Mouse (Mus musculus) limb, embryonic 11.5 days (tissue): Measurements from ENCODE around the gene Arhgef7. TPM values are rescaled to one million over a fixed set of nuclear protein-coding genes. Genes with fewer than 3 reads are reported as not detected.

Experiments used
- ATAC-seq: fragments of 200-750 bp; cut with Nextera tagmentation; 2 replicates; pipeline ENCODE4 v1.8.0; 2017; ENCODE audit warnings: low read depth; ENCODE audit not compliant: insufficient number of reproducible peaks, low FRiP score, low TSS enrichment
- DNase-seq: peaks from one replicate; pipeline ENCODE4 v3.0.0-alpha.2; 2015; ENCODE audit warnings: low spot score
- H3K27ac ChIP-seq: fragments of 300-500 bp; sonication (generic); replicated peaks from 2 replicates; pipeline ENCODE4 v1.5.1; 2014; ENCODE audit warnings: low read depth, mild to moderate bottlenecking, low read length
- H3K27me3 ChIP-seq: fragments of 300-500 bp; sonication (generic); 2 replicates; pipeline ENCODE4 v1.6.1; 2014; ENCODE audit warnings: mild to moderate bottlenecking, low read length, mixed read lengths; ENCODE audit not compliant: control insufficient read depth, insufficient read depth
- H3K36me3 ChIP-seq: fragments of 300-500 bp; sonication (generic); 2 replicates; pipeline ENCODE4 v1.6.1; 2014; ENCODE audit warnings: mild to moderate bottlenecking, low read length, moderate library complexity, mixed read lengths; ENCODE audit not compliant: control insufficient read depth, insufficient read depth
- H3K4me1 ChIP-seq: fragments of 300-500 bp; sonication (generic); 2 replicates; pipeline ENCODE4 v1.6.1; 2014; ENCODE audit warnings: low read length, mixed read lengths; ENCODE audit not compliant: control insufficient read depth, insufficient read depth
- H3K4me2 ChIP-seq: fragments of 300-500 bp; sonication (generic); 2 replicates; pipeline ENCODE4 v1.6.1; 2014; ENCODE audit warnings: low read depth, mild to moderate bottlenecking, moderate library complexity; ENCODE audit not compliant: severe bottlenecking
- H3K4me3 ChIP-seq: fragments of 300-500 bp; sonication (generic); 2 replicates; pipeline ENCODE4 v1.5.1; 2014; ENCODE audit warnings: low read depth, low read length
- H3K9ac ChIP-seq: fragments of 300-500 bp; sonication (generic); 2 replicates; pipeline ENCODE4 v1.6.1; 2014; ENCODE audit warnings: mild to moderate bottlenecking, low read length
- H3K9me3 ChIP-seq: fragments of 300-500 bp; sonication (generic); 2 replicates; pipeline ENCODE4 v1.6.1; 2016; ENCODE audit warnings: low read length; ENCODE audit not compliant: control insufficient read depth
- WGBS: fragments of 180-500 bp; shearing (Covaris S2); extraction: QIAGEN DNeasy Blood & Tissue Kit; methylation state at CpG from one replicate; pipeline ENCODE4 v1.1.7; 2014; 5-methylcytosine and 5-hydroxymethylcytosine counted together
- polyA plus RNA-seq: library from polyadenylated mRNA; unstranded; fragments of >200 nt; fragmentation: Nextera tagmentation; extraction: Ambion mirVana; gene quantifications from 2 replicates; pipeline ENCODE4 v1.2.1, GENCODE M21; 2014

The Arhgef7 gene
- polyA plus RNA-seq, 1 experiment from 2014 or later = 52.0 TPM

DNA sequence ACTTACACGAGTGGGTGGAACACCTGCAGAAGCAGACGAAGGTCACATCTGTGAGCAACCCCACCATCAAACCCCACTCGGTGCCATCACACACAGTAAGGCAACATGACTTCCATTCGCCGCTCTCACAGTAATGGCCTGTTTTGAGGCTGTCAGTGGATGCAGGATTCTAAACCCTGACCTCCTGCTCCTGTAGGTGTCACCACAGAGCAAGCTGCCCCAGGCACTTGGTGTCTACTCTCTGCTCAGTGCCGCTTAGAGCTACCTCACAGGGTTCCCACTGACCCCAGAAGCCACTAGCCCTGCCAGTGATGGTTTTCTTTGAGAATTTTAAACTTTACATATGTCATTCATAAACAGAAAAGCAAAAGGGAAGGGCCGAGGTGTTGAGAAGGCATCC lies 87.7 kb downstream of the Arhgef7 start:
- WGBS = 91% methylated on average over 7 of the region's 7 CpGs
- H3K9ac ChIP-seq = no peak overlapping the region
- no peaks in the 10 kb centered on the region for H3K9me3 ChIP-seq
- ATAC-seq = no peak
- H3K4me3 ChIP-seq = no peak overlapping the region
- no peak overlapping the region for H3K27ac ChIP-seq
- H3K36me3 ChIP-seq = peaks cover 28% of the 10 kb centered on the region
- DNase-seq = no peak
- no peaks in the 10 kb centered on the region for H3K4me1 ChIP-seq
- no peak overlapping the region for H3K4me2 ChIP-seq
- no peaks in the 10 kb centered on the region for H3K27me3 ChIP-seq

DNA sequence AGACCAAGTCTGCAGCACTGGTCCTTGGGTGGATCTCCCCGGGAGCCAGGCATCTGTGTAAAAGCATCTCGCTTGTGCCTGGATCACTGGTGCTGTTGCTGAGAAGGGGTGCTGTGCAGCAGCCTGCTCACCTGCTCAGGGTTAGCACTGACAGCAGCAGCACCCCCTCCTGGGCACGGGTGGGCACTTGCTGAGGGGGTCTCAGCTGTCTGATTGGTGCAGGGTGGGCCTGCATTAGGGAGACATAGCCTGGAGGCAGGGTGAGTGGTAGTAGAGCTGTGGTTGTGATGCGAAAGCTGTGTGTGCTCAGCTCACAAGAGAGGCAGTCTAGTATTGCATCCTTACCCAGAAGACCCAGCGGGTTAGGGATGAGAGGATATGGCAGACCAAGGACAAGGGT lies 92.6 kb downstream of the Arhgef7 start:
- H3K9ac ChIP-seq = no peak overlapping the region
- no peaks in the 10 kb centered on the region for H3K27me3 ChIP-seq
- no peak overlapping the region for H3K4me3 ChIP-seq
- 87% methylated on average over 5 of the region's 5 CpGs for WGBS
- H3K9me3 ChIP-seq = no peaks in the 10 kb centered on the region
- ATAC-seq = no peak
- no peak overlapping the region for H3K27ac ChIP-seq
- no peak for DNase-seq
- peaks cover 21% of the 10 kb centered on the region for H3K36me3 ChIP-seq
- H3K4me2 ChIP-seq = no peak overlapping the region
- H3K4me1 ChIP-seq = no peaks in the 10 kb centered on the region

DNA sequence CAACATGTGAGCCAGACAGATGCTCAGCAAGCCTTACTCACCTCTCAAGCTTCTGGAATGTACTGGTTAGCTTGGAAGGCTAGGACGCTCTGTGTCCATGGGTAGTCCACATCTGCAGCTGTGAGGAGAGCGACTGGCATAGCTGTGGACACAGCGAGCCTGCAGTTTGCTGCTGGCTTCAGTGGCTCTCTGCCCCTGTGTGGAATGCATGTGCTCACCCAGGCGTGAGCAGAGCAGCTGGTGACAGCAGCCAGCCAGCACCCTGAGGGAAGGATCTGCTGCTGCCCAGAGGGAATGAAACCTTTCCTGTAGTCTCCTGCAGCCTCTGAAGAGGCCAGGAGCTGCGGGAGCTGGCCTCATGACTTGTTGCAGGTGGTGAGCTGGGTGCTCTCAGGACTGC lies 93.0 kb downstream of the Arhgef7 start:
- no peaks in the 10 kb centered on the region for H3K4me1 ChIP-seq
- H3K4me3 ChIP-seq = no peak overlapping the region
- H3K27ac ChIP-seq = no peak overlapping the region
- no peaks in the 10 kb centered on the region for H3K27me3 ChIP-seq
- no peaks in the 10 kb centered on the region for H3K9me3 ChIP-seq
- DNase-seq (no peak), ATAC-seq (no peak)
- 91% methylated on average over 5 of the region's 5 CpGs for WGBS
- H3K4me2 ChIP-seq = no peak overlapping the region
- H3K9ac ChIP-seq = no peak overlapping the region
- peaks cover 19% of the 10 kb centered on the region; the same call in 1 of the 2 replicates for H3K36me3 ChIP-seq

DNA sequence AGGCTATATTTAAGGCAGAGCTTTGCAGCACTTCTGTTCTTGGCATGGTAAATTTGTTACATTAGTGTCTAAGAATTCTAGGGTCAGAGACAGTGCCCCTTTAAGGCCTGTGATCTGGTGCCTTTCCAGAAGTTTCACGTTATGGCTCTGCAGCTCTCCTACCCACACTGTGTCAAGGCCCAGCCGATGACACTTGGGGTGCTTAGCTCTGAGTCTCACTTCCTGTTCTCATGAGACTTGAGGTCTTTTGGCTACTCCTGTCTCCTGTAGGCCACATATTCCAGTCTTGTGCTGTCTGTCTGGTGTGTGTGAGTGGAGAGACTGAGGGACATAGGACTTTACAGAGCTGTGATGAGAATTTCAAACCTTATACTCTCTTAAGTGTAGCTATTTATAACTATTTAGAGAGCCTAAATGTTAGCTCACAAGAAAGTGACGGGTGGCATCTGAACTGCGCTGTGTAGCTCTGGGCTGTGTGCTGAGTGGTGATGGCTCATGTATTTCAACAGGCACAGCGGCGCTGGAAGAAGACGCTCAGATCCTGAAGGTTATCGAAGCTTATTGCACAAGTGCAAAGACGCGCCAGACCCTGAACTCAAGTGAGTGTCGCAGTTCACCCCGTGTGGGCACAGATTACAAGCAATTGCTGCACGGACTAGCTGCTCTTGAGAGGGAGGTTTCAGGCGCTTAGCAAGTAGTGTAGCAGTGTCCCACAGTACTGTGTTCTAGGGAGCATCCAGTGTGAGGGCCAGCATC lies 94.1 kb downstream of the Arhgef7 start:
- Histone ChIP-seq H3K4me2 (no peak overlapping the region), H3K36me3 (peaks cover 16% of the 10 kb centered on the region; the same call in 1 of the 2 replicates), H3K9ac (no peak overlapping the region), H3K4me3 (no peak overlapping the region), H3K27me3 (no peaks in the 10 kb centered on the region), H3K4me1 (no peaks in the 10 kb centered on the region), H3K27ac (no peak overlapping the region), H3K9me3 (no peaks in the 10 kb centered on the region)
- DNase-seq = no peak
- WGBS = 93% methylated on average over 14 of the region's 14 CpGs
- no peak for ATAC-seq

DNA sequence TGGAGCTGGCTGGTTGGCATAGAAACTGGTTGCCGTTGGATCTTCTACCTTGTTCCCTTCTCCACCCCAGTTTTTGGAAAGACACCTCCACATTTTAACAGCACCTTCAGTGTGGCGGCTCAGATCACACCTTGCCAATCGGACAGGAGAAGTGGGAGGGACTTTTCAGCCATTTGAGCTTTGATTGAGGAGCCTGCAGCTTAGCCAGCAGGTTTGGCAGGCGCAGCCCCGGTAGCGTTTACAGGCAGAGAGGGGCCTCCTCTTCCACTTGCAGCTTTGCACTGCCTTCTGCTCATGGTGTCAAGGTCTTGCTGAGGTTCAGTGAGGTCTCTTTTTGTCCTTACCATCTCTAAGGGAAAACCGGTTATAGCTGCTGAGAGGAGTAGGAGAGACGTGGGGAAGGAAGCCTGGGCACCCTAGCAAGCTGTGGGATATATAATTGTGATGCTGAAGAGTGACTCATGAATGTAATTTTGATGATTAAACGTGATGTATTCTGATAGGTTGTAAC lies 95.1 kb downstream of the Arhgef7 start:
- Histone ChIP-seq H3K4me2 (no peak overlapping the region), H3K4me1 (no peaks in the 10 kb centered on the region), H3K4me3 (no peak overlapping the region), H3K9me3 (no peaks in the 10 kb centered on the region), H3K27ac (no peak overlapping the region), H3K9ac (no peak overlapping the region), H3K36me3 (peaks cover 16% of the 10 kb centered on the region; the same call in 1 of the 2 replicates), H3K27me3 (no peaks in the 10 kb centered on the region)
- ATAC-seq (no peak), DNase-seq (no peak)
- 64% methylated on average over 9 of the region's 9 CpGs for WGBS

DNA sequence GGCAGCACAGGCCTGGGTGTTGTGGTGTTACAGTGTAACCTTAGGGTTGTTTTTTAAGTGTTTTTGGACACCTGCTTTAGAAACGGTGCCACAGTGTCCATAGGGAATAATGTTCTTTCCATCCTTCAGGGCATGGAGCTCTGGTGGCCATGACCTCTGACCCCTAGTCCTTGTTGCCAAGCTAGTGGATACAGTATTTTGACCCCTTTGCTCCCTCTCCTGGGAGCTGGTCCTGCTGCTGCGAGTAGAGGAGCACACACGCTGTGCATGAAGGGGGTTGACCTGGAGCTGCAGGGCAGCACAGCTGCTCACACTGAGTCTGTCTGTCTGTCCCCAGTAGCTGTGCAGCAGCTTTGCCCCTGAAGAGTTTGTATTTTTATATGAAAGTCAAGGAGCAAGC lies 98.2 kb downstream of the Arhgef7 start:
- Histone ChIP-seq H3K27ac (no peak overlapping the region), H3K9me3 (no peaks in the 10 kb centered on the region), H3K36me3 (peaks cover 12% of the 10 kb centered on the region), H3K4me3 (no peak overlapping the region), H3K27me3 (no peaks in the 10 kb centered on the region), H3K9ac (no peak overlapping the region), H3K4me1 (no peaks in the 10 kb centered on the region), H3K4me2 (no peak overlapping the region)
- ATAC-seq = no peak
- 70% methylated on average over 3 of the region's 3 CpGs for WGBS
- DNase-seq = no peak

DNA sequence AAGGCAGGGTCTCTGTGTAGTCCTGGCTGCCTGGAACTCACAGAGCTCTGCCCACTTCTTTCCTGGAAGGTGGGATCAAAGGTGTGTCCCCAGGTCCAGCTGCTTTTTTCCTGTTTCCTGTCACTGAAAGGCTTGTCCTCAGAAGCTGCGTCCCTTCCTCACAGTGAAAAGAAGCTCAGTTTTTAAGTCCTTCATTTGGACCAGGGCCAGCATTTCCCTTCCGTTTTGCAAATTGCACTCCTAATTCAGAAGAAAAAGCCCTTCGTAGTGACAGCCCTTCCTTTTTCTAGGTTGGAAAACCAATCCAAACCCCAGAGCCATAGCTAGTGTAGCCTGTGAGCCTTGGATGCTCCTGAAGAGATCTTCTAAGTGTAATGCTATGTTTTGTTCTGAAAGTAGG lies 99.8 kb downstream of the Arhgef7 start:
- no peaks in the 10 kb centered on the region for H3K27me3 ChIP-seq
- WGBS = 97% methylated on average over 3 of the region's 3 CpGs
- no peak overlapping the region for H3K27ac ChIP-seq
- no peak overlapping the region for H3K4me2 ChIP-seq
- no peaks in the 10 kb centered on the region for H3K4me1 ChIP-seq
- H3K9me3 ChIP-seq = no peaks in the 10 kb centered on the region
- H3K36me3 ChIP-seq = peaks cover 12% of the 10 kb centered on the region
- no peak for ATAC-seq
- H3K4me3 ChIP-seq = no peak overlapping the region
- H3K9ac ChIP-seq = no peak overlapping the region
- DNase-seq = no peak

DNA sequence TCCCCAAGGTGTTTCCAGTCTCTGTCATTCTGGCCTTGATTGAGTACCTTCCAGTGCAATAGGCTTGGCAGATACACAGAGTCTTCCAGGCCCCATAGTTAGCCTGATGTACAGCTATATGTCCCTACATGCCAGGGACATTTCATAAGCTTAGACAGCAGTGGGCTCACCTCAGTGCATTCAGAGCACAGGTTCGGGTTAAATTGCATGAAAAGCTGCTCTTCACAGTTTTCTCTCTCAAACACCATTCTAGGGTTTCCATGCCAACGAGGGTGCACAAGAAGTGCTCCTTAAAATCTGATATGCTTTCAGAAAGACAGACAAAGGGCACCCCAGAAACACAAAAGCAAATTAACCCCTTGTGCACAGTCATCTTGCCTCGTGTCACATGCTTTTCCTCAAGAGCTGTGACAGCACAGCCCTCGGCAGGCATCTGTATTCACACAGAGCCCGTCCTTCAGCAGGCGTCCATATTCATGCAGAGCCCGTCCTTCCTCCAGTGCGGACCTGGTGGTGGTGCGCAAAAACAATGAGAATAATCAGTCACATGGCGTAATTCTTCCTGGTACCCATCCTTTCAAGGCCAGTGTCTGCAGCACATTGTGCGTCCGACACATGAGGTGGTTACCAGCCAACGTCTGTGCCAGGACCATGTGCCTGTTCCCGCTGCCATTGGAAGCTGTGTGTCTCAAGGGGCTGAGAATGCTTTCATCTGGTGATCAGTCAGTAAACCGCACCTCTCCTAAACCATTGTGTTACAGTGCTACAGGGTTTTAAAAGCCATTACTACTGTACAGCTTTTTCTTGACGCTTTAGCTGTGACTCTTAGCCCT lies 102.9 kb downstream of the Arhgef7 start:
- ATAC-seq (no peak), DNase-seq (no peak)
- H3K4me2 ChIP-seq = no peak overlapping the region
- H3K9me3 ChIP-seq = no peaks in the 10 kb centered on the region
- no peaks in the 10 kb centered on the region for H3K4me1 ChIP-seq
- H3K4me3 ChIP-seq = no peak overlapping the region
- H3K27me3 ChIP-seq = no peaks in the 10 kb centered on the region
- 90% methylated on average over 16 of the region's 16 CpGs for WGBS
- H3K9ac ChIP-seq = no peak overlapping the region
- no peak overlapping the region for H3K27ac ChIP-seq
- H3K36me3 ChIP-seq = peaks cover 16% of the 10 kb centered on the region
